Mouse (Mus musculus) cerebellum, postnatal 36 days (tissue): ENCODE measurements around the gene Apln.
A peak's percentile ranks its signal among the peaks of the same experiment; 100 is the strongest.

Experiments used
- DNase-seq, 2 experiments: peaks; one replicate each; pipeline ENCODE4 v3.0.0; 2021 to 2022; ENCODE audit warnings: mixed read lengths in 2 of 2

Apln gene

DNA sequence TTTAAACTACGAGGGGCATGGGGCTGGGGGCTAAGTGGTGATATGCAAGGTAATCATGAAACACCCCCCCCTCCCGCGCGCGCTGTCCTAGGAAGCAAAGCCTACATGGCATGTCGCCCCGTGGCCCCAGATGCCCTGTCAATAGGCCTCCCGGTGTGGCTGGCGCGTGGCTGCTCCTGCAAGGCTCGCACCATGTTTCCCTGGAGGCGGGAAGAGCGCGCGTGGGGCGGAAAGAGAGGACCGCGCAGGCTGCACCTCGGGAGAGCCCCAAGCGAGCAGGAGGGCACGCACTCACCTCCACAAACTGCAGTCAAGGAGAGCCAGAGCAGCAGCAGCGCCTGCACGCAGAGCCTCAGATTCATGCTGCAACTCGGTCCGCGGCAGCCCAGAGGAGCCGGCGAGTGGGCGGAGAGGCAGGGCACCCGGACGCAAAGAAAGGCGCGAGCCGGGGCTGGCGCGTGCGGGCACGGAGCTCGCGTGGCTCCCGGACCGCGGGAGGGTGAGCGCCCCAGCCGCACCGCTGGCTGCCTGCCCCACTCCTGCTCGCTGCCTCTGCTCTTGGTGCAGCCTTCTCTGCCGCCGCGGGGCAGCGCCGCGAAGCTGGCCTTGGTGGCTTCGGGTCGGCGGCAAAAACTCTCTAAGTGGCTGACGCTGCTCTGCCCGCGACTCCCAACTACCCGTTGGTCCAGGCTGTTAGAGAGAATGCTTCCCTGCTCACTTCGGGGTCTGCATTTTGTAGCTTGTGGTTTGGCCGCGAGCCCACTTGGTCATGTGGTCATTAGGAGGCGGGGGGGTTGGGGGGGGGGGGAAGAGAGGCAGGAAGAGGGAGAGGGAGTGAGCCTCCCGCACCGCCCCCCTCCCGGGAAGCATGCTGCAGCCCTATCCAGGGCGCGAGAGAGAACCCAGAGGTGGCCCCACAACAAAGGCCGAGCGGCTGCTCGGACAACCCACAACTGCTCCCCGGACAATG, at the start of gene Apln:
Gene Apln (minus strand): TSS at position 710 of the 970 bp plus-strand sequence.
- DNase-seq = peak; percentile 37 to 49

DNA sequence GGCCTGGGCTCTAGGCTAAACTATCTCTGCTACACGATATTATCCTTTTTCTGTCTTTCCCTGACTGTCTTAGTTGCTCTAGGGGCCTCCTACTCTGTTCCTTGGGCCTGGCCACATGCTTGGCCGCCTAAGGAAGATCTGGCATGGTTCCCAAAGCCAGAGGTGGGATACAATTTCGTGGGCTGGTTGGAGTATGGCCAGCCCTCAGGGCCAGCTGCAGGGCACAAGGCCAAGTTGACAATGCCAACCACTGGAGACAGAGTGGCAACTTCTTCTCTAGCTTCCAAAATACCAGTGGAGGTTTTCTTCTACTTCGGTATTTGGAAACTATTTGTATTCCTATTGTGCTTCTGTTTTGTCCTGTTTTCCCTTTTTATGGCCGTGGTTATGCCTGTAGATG, 47.7 kb upstream of the Apln start:
- DNase-seq = no peak

DNA sequence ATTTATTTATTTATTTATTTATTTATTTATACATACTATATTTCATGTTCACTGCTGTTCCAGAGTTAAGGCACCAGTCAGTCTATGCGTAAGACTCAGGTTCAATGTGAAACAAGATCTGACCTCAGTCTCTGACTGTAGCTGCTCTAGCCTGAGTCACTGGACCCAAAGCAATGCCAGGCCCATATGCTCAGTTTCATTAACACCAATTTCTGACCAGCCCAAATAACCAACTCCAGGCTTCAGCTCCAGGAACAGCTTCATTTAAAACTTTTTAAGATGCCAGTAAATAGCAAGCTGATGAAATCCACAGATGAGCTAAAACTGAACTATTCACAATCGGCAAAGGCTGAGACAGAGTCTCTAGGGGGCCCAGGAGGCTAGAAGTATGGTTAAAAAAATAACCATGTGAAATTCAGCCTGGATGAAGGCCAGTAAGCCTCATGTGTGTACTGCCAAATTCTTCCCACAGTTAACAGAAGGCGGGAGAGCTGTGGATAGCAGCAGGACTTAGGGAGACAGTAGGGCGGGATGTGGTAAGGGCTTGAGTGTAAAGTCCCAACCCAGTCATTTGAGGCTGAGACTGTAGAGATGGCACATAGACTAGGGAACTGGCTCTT, 42.3 kb upstream of the Apln start:
- peak in 1 of 2 experiments; percentile 35 for DNase-seq

DNA sequence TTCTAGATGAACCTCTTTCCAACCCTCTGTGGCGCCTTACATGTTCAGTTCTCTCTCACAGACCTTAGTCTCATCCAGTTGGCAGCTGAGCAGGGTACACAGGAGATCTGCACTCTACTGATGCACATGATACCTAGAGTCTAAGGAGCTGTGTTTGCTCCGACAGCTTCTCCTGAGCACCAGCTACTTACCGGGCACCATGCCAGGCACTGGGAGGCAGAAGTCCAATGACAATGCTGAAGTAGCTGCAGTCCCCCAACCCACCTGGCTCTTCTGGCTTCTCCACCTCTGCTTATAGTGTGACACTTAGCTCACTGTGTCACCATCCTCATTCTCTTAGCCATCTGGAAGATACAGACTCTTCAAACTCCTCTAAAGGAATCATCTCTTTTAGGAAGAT, 40.0 kb upstream of the Apln start:
- DNase-seq = peak in 1 of 2 experiments; percentile 16

DNA sequence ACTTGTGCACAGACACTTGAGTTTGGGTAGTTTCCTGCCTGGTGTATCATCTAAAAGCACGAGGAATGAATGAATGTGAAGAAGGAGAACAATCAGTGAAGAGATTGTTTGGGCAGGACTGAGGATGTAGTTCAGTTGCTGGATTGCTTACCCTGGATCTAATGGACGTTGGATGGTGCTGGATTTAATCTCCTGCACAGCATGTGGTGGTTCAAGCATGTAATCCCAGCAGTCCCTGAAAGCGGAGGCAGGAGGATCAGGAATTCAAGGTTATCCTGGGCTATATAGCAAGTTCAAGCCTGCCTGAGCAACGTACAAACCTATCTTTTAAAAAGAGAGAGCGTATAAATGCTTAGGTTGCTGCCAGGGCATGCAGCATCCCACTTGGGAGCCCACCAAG, 37.7 kb upstream of the Apln start:
- no peak for DNase-seq

DNA sequence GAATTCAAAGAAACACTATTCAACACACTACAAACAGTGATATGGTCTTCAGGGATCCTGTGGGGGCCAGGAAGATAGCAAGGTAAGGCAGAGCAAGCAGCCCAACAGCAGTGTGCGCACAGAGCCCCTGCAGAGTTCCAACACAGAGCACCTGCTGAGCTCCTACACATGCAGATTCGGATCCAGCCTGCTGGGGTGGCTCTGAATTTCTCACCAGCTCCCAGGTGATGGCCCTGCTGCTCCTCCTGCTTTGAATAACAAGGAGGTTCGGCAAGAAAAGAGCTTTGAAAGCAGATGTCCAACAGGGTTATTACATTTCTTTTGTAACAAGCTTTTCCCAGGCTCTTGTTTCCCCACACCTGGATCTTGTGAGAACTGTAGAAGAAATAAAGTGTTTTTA, 37.3 kb upstream of the Apln start:
- no peak for DNase-seq

DNA sequence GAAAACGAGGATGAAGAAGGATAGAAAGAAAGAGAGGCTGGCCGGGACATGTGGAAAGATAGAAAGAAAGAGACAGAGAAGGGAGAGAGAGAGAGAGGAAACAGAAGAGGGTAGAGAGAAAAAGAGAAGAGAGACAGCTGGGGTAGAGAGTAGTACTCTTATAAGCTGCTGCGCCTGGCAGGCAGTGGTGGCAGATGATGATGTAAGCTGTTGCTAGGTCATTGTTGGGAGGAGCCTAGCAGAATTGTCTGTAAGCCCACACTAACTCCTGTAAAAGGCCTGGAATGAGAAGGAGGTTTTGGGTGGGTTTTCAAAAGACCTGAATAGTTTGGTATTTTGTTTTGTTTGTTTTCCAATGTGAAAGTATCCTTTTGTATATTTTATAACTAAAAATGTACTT, 32.2 kb upstream of the Apln start:
- DNase-seq = no peak

DNA sequence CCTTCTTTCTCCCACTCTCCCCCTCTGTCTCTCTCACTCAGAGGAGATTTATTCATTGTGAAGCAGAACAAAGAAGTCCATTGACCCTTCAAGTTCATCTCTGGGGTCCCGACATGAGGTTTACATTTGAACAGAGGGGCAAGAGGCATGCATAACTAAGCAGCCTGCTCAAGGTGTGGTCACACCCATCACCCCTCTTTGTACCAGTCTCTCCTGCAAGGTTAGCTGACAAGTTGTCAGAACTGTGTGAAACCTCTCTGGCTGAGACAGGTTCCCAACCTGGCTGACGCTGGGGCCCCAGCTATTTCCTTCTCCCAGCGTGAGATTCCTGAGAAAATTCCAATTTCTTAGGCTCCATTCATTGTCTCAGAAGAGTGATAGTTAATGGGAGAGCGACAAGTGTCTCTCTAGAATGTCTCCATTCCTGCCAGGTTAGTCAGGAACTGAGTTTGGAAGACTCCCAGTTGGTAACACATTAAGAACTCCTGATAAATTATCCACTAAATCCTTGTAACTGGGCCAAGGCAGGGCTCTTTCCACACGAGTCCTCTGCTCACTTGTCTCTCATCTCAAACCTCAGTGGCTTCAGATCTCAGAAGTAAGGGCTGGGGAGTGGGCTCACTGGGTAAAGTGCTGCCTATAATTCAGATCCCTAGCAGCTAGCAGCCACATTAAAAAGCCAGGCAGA, 29.7 kb upstream of the Apln start:
- DNase-seq = no peak

DNA sequence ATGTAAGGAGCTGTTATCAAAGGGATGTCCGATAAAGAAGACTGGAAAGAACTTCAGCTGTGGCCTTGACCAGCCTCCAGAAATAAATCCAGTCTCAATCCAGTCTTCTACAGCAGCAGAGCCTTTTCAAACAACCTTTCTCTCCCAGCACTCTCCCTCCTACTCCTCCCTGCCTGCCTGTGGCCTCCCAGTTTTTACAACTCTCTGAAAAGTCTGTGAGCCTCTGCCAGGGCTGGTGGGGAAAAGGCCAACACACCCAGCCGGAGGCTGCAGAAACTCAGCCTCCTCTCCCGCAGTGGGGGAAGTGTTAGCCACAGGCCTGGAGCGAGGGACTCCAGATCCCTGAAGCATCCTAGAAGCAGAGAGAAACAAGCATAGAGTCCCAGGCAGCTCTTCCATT, 27.8 kb upstream of the Apln start:
- DNase-seq = no peak

DNA sequence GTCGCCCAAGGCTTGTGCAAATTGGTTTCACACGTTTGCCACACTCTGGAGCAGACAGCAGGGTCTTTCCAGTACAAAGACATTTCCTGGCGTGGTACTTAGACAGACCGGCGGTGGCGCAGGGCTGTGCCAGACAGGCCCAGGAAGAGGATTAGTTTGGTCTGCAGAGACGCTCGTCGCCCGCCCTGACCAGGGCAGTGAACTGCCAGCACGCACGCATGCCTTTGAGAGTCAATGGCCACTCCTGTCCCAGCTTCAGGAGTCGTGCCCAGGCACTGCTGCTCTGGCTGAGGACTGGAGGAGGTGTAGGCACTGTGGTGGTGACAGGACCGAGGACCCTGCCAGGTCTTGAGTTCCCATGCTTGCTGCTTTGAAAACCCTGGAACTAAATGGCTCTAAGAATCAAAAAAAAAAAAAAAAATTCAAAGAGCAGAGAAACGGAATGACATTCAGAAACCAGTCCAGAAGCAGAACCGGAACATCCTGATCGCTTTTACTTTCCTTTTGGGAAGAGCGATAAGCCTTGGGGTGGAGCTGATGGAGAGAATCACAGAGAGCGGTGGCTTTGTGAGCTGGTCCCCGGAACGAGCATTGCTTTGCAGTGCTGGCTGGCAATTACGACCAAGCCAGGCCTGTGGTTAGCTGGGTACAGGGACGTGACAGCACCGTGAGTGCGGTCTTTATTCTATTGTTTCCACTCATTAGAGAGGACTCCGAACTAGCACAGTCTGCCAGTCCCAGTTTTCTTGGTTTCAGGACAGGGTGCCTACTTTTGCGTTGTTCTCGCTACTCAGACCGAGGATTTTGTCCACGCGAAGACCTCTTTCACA, 19.7 kb upstream of the Apln start:
- DNase-seq = peak; percentile 43 to 50

DNA sequence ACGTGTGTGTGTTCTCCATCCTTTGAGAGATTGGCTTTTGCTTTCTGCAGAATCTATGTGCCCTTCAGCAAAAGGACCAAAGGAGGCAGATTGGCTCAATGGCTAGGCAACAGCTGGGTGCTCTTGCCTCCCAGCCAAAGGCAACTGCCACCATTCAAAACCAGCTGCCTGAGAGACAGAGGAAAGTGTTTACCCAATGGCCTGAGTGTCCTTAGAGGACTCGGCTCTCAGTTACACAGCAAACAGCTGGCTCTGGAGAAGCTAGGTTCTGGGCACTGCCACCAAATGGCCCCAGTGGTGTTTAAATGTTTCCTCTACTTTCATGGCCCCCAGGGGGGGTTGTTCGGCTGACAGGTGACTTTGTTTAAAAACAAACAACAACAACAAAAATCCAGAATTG, 19.1 kb upstream of the Apln start:
- DNase-seq = no peak

DNA sequence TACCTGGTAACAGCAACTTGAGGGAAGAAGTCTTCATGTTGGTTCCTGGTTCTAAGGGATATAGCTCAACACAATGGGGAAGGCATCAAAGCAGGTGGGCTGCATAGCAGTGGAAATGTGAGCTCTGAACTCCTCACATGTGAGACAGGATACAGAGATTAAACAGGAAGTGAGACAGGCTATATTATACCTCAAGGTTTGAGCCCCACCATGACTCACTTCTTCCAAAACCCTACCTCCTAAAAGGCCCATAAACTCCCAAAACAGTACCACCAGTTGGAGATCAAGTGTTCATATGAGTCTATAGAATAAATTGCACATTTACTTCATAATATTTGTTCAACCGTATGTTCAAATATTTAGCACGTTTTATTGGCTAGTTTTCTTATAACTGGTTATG, 11.7 kb upstream of the Apln start:
- DNase-seq = no peak

DNA sequence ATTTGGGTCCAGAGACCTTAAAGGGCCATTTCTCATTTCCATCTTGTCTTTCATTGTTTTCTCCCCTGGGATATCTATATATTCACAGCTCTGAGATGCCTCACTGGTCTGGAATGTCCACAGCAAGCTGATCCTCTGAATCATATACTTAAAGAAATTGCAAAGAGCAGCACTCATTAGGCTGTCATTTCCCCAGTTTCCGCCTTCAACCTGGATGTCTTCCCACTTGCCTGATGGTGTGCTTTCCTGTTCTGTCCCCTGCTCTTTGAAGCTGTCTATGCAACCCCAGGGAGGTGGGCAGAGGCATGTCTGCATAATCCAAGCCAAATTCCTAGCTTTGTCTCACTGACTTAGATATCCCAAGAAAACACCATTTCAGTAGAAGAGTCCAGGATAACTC, 9.6 kb upstream of the Apln start:
- DNase-seq = no peak

DNA sequence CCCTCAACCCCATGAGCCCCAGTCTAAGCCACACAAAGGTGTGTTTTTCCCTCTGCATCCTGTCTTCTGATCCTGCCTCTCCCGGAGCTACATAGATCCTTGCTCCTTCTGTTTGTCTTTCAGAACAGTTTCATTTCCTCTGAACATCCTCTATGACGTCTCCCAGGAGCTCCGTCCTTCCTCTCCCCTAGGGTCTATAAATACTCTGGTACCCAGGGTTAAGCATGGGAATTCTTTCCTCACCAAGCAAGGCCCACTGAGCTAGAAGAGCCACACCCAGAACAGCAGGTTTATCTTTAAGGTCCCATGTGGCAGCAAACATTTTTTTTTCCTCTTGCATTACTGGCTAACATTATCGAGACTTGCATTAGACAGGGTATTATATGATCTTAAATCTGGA, 8.1 kb upstream of the Apln start:
- DNase-seq = no peak

DNA sequence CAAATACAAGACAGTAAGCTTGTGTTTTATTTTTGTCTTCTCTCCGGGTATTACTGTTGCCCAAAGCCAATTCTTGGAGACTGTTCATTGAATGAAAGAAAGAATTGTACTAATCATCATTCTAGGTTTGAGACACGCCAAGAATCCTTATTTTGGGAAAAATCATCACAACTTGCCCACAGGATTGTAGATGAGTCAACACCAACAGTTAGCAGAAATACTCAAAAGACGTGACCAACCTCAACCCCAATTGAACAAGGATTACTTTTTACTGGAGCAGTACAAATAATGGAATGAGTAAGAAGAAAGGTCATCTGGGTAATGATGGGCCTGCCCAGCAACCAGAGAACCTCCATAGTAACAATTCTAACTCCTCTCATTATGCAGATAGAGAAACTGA, 5.7 kb upstream of the Apln start:
- DNase-seq = no peak

DNA sequence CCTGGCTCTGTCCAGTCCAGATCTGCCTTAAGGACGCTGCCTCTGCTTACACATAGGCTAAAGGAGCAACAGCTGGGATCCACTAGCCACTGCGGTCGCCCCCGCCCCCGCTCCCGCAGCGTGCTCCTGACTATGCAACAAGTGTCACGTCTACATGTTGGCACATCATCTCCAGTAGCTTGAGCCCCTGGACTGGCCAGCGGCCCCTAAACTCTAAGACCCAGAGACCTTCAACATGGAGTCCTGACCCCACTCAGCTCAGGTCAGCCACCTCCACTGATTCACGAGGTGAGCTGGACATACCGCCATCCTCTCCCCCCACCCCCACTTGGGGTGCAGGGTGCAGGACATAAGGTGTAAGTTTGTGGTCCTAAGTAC, 898 bp downstream of the Apln start:
- DNase-seq = no peak

DNA sequence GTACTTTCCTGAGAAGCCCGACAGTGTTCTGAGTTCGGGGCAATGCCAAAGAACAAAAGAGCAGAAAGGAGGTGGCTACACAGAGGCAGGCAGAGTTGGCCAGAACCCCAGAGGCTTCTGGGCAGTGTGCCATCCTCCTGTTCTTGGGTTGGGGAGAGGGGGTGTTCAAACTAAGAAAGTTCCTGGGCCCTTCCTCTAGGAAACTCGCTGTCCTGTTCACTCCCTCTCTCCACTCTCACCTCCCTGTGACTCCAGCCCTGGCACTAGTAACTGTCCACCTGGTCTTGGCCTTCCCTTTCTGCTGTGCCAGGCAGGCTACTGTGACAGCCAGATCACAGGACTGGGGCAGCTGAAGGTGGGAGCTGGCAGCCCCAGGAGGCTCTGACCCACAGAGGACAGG, 1.6 kb downstream of the Apln start:
- DNase-seq = peak; percentile 41 to 43

DNA sequence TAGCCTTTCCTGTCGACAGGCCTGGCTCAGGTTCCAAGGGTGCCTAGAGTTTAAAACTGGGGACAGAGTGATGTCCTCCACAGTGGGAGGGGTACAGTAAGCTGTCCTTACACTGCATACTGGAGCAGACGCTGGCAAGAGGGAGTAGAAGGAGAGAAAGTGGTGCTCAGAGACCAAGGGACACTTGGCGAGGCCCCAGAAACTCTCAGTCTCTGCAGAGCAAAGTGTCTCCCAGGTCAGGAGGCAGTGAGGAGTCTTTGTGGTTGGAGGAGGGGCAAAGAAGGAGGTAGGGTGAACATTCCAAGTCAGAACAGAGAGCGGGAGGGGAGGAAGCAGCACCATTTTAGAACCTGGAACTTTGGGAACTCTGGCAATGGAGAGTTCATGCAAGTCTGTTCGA, 2.8 kb downstream of the Apln start:
- DNase-seq = no peak

DNA sequence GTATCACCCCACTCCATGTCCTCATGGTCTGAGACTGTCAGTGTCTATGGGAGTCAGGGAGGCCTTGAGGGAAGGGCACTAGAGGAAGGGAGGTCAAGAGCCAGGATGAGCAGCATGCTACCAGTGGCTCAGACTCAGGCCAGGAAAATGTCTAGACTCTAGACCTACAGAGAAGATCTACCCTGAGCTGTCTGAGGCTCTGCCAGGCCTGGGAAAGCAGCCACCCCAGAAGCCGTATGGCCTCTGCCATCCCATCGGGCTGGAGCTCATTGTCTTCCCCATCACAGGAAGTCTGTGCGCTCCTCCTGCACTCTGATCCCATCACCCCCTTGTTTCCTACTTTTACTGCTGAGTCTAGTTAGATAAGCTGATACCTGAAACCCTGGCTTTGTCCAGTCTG, 4.1 kb downstream of the Apln start:
- peak in 1 of 2 experiments; percentile 37 for DNase-seq

DNA sequence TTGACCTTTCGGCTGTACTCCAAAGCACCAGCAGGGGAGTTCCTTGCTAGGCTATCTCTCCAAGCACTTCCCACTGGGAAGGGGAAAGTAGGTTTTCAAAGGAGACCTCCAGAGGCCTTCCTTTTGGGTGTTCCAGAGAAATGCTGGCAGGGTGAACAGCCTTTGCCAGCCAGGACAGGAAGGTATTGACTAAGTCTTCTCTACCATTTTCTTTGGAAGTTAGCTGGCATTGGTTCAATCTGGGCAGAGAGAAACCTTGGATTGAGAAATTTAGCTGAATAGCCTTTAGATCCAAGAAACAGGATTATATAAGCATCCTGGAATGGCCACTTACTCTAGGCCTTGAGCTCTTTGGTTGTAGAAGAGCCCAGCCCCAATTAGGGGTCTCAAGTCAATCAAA, 11.8 kb downstream of the Apln start:
- DNase-seq = no peak

DNA sequence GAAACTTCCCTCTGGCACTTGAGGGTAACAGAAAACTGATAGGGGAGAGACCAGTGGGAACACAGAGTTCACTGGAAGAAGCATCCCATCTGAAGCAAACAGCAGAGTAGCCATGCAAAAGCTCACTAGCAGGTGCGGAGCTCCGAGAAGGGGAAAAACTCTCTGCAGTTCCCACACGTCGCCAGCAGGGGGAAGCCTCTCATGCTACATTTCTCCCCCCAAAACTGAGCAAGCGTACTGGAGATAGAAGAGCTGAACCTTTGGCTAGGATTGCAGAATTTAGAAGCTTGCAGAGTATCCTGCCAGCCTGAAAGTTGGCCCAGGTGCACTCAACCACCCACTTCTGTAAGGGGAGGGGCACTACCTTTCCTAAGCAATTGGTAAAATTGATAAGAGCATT, 14.7 kb downstream of the Apln start:
- DNase-seq = peak; percentile 79 to 82

DNA sequence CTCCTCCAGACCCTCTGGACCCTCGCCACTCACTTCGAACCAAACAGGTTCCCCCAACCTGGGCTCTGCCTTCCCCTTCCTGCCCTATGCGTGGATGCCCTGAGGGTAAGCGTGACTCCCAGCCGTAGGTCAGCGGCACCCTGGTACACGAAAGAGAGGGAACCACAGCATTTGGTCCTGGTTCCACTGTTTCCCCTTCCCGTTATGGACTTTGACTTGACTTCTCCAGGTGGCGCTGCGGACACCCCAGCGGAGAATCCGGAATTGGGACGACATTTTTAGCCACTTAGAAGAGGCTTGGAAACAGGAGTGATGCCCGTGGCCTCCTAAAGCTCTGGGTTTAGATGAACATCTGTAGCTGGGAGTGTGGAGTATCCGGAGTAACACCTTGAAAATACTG, 15.3 kb downstream of the Apln start:
- no peak for DNase-seq
